Mouse (Mus musculus) liver, embryonic 14.5 days (tissue): ENCODE data around the gene Olfr1511. TPM values are rescaled to one million over a fixed set of nuclear protein-coding genes. Genes with fewer than 3 reads are reported as not detected.

ENCODE experiments used
- ATAC-seq: fragments of 200-750 bp; cut with Nextera tagmentation; 2 replicates; pipeline ENCODE4 v1.8.0; 2017; ENCODE audit warnings: moderate number of reproducible peaks, mild to moderate bottlenecking, moderate library complexity; ENCODE audit not compliant: insufficient read depth
- DNase-seq, 3 experiments: peaks; one replicate each; pipeline ENCODE4 v3.0.0-alpha.2; 2012 to 2013; ENCODE audit warnings: low read depth in 3 of 3, low spot score in 3 of 3
- H3K27ac ChIP-seq: fragments of 300-500 bp; sonication (generic); 2 replicates; pipeline ENCODE4 v1.5.1; 2014; ENCODE audit warnings: moderate library complexity, mild to moderate bottlenecking, control low read depth, inconsistent platforms
- H3K27me3 ChIP-seq: fragments of 300-500 bp; sonication (generic); 2 replicates; pipeline ENCODE4 v1.6.1; 2014; ENCODE audit warnings: mild to moderate bottlenecking, low read length, moderate library complexity; ENCODE audit not compliant: control insufficient read depth, insufficient read depth
- H3K36me3 ChIP-seq: fragments of 300-500 bp; sonication (generic); replicated peaks from 2 replicates; pipeline ENCODE4 v1.6.1; 2014; ENCODE audit warnings: low read depth; ENCODE audit not compliant: control insufficient read depth, insufficient read depth
- H3K4me1 ChIP-seq, 2 experiments: fragments of 200-500 bp in 1 of 2; fragments of 300-500 bp in 1 of 2; sonication (generic) in 1 of 2; replicated peaks; 2 replicates each; pipeline ENCODE4 v1.6.1; 2012 to 2014; ENCODE audit warnings: antibody characterized with exemption in 1 of 2, inconsistent platforms in 1 of 2, low read length in 1 of 2; ENCODE audit not compliant: control insufficient read depth in 2 of 2, insufficient read depth in 2 of 2
- H3K4me2 ChIP-seq: fragments of 300-500 bp; sonication (generic); 2 replicates; pipeline ENCODE4 v1.6.1; 2014; ENCODE audit warnings: low read depth, mild to moderate bottlenecking, control low read depth, moderate library complexity
- H3K4me3 ChIP-seq, 2 experiments: fragments of 200-500 bp in 1 of 2; fragments of 300-500 bp in 1 of 2; sonication (generic) in 1 of 2; 2 replicates each; pipeline ENCODE4 v1.5.1; 2012 to 2014; ENCODE audit warnings: low read depth in 2 of 2, low read length in 2 of 2, mild to moderate bottlenecking in 2 of 2, control low read depth in 1 of 2, inconsistent platforms in 1 of 2, moderate library complexity in 1 of 2; ENCODE audit not compliant: insufficient read depth in 1 of 2
- H3K9ac ChIP-seq: fragments of 300-500 bp; sonication (generic); replicated peaks from 2 replicates; pipeline ENCODE4 v1.6.1; 2014; ENCODE audit warnings: mild to moderate bottlenecking, control low read depth, moderate library complexity
- H3K9me3 ChIP-seq: fragments of 300-500 bp; sonication (generic); 2 replicates; pipeline ENCODE4 v1.6.1; 2016; ENCODE audit warnings: low read length, mixed read lengths; ENCODE audit not compliant: control insufficient read depth
- CTCF ChIP-seq: IDR thresholded peaks from 2 replicates; pipeline ENCODE4 v1.5.1; 2016; ENCODE audit warnings: antibody characterized with exemption, low read depth, control low read depth
- EP300 ChIP-seq: IDR thresholded peaks from 2 replicates; pipeline ENCODE4 v1.6.1; 2016; ENCODE audit warnings: antibody characterized with exemption, low read depth
- WGBS: fragments of 180-500 bp; shearing (Covaris S2); extraction: QIAGEN DNeasy Blood & Tissue Kit; methylation state at CpG from one replicate; pipeline ENCODE4 v1.1.7; 2014; ENCODE audit not compliant: insufficient replicate concordance; 5-methylcytosine and 5-hydroxymethylcytosine counted together
- polyA plus RNA-seq, 2 experiments: library from polyadenylated mRNA; depleted of rRNA in 1 of 2; stranded (reverse) in 1 of 2; unstranded in 1 of 2; fragments of >200 nt; fragmentation: Nextera tagmentation in 1 of 2; extraction: Ambion mirVana in 1 of 2; gene quantifications; 2 replicates each; pipeline versions ENCODE4 v1.2.1 to v1.2.3; 2012 to 2014

The Olfr1511 gene
- polyA plus RNA-seq, 2 experiments = not detected

- Histone ChIP-seq H3K4me3 (no peak within 1 kb of the TSS), H3K9me3 (no peaks in the 10 kb centered on the region), H3K27me3 (no peaks in the 10 kb centered on the region), H3K36me3 (no peaks in the 10 kb centered on the region), H3K27ac (no peak within 1 kb of the TSS), H3K4me1 (no peaks in the 10 kb centered on the region), H3K4me2 (no peak within 1 kb of the TSS), H3K9ac (no peak within 1 kb of the TSS)
- DNase-seq = no peak
- TF ChIP-seq CTCF = no peak
- no peak for TF ChIP-seq EP300
- ATAC-seq = no peak
- 61% methylated on average over 2 of the region's 2 CpGs for WGBS
Observed at GRCm38 (mm10) chr14:52379068-52379467, 18.1 kb downstream of the Olfr1511 start, which contains the start of gene Olfr1512. TSS of gene Olfr1512 (minus strand) at chr14:52379168.

- ATAC-seq = no peak
Observed at GRCm38 (mm10) chr14:52368741-52369140, 28.4 kb downstream of the Olfr1511 start.

GRCm38 (mm10) chr14:52356308-52356707, 40.9 kb downstream of the Olfr1511 start, which contains the start of gene Olfr1513:
TSS of gene Olfr1513 (minus strand) at chr14:52356408.
- H3K4me3 ChIP-seq = no peak within 1 kb of the TSS
- no peaks in the 10 kb centered on the region for H3K36me3 ChIP-seq
- H3K9me3 ChIP-seq = no peaks in the 10 kb centered on the region
- no peak within 1 kb of the TSS for H3K9ac ChIP-seq
- TF ChIP-seq EP300 (no peak), CTCF (no peak)
- H3K27ac ChIP-seq = no peak within 1 kb of the TSS
- ATAC-seq (no peak), DNase-seq (no peak)
- no peaks in the 10 kb centered on the region for H3K4me1 ChIP-seq
- WGBS = 48% methylated on average over 4 of the region's 4 CpGs
- no peak within 1 kb of the TSS for H3K4me2 ChIP-seq
- no peaks in the 10 kb centered on the region for H3K27me3 ChIP-seq

More at GRCm38 (mm10) chr14:52368741-52369140, 28.4 kb downstream of the Olfr1511 start:
- no peak overlapping the region for H3K4me2 ChIP-seq
- no peak for TF ChIP-seq EP300
- no peak for TF ChIP-seq CTCF
- H3K9me3 ChIP-seq = no peaks in the 10 kb centered on the region
- no peak overlapping the region for H3K9ac ChIP-seq
- DNase-seq = no peak
- H3K4me3 ChIP-seq = no peak overlapping the region
- H3K27me3 ChIP-seq = no peaks in the 10 kb centered on the region
- H3K36me3 ChIP-seq = no peaks in the 10 kb centered on the region
- no peak overlapping the region for H3K27ac ChIP-seq
- 68% methylated on average over 3 of the region's 3 CpGs for WGBS
- H3K4me1 ChIP-seq = no peaks in the 10 kb centered on the region

Other genes starting within 250 kb of the Olfr1511 start
- 15.4 and 25.2 TPM in 2 replicates for gene Supt16, start 200.0 kb downstream of the Olfr1511 start, polyA plus RNA-seq (2012; rRNA removed)
- gene Supt16, start 200.0 kb downstream of the Olfr1511 start, polyA plus RNA-seq (2014; fragmentation: Nextera tagmentation; extraction: Ambion mirVana) = 35.6 and 39.9 TPM in 2 replicates
- gene Chd8, start 139.6 kb downstream of the Olfr1511 start, polyA plus RNA-seq (2012; rRNA removed) = 9.7 and 13.1 TPM in 2 replicates
- 13.9 and 14.0 TPM in 2 replicates for gene Chd8, start 139.6 kb downstream of the Olfr1511 start, polyA plus RNA-seq (2014; fragmentation: Nextera tagmentation; extraction: Ambion mirVana)
- gene Tox4, start 118.2 kb downstream of the Olfr1511 start, polyA plus RNA-seq (2012; rRNA removed) = 8.5 and 10.1 TPM in 2 replicates
- gene Tox4, start 118.2 kb downstream of the Olfr1511 start, polyA plus RNA-seq (2014; fragmentation: Nextera tagmentation; extraction: Ambion mirVana) = 16.6 and 17.2 TPM in 2 replicates
- gene Rab2b, start 117.8 kb downstream of the Olfr1511 start, polyA plus RNA-seq (2012; rRNA removed) = 2.9 and 3.1 TPM in 2 replicates
- gene Rab2b, start 117.8 kb downstream of the Olfr1511 start, polyA plus RNA-seq (2014; fragmentation: Nextera tagmentation; extraction: Ambion mirVana) = 1.9 and 2.6 TPM in 2 replicates
- 14.5 and 15.3 TPM in 2 replicates for gene Mettl3, start 92.3 kb downstream of the Olfr1511 start, polyA plus RNA-seq (2012; rRNA removed)
- gene Mettl3, start 92.3 kb downstream of the Olfr1511 start, polyA plus RNA-seq (2014; fragmentation: Nextera tagmentation; extraction: Ambion mirVana) = 18.1 and 18.2 TPM in 2 replicates
- gene Sall2, start 68.6 kb downstream of the Olfr1511 start, polyA plus RNA-seq (2012; rRNA removed) = 0.76 and 0.84 TPM in 2 replicates
- 0.54 and 0.66 TPM in 2 replicates for gene Sall2, start 68.6 kb downstream of the Olfr1511 start, polyA plus RNA-seq (2014; fragmentation: Nextera tagmentation; extraction: Ambion mirVana)
- gene Olfr1513, start 41.0 kb downstream of the Olfr1511 start, polyA plus RNA-seq (2012; rRNA removed) = not detected in 2 replicates
- gene Olfr1513, start 41.0 kb downstream of the Olfr1511 start, polyA plus RNA-seq (2014; fragmentation: Nextera tagmentation; extraction: Ambion mirVana) = not detected in 2 replicates
- gene Olfr1512, start 18.2 kb downstream of the Olfr1511 start, polyA plus RNA-seq (2012; rRNA removed) = not detected in 2 replicates
- not detected in 2 replicates for gene Olfr1512, start 18.2 kb downstream of the Olfr1511 start, polyA plus RNA-seq (2014; fragmentation: Nextera tagmentation; extraction: Ambion mirVana)
- gene Olfr1510, start 17.0 kb upstream of the Olfr1511 start, polyA plus RNA-seq (2012; rRNA removed) = not detected in 2 replicates
- gene Olfr1510, start 17.0 kb upstream of the Olfr1511 start, polyA plus RNA-seq (2014; fragmentation: Nextera tagmentation; extraction: Ambion mirVana) = not detected in 2 replicates
- not detected in 2 replicates for gene Olfr1509, start 45.6 kb upstream of the Olfr1511 start, polyA plus RNA-seq (2012; rRNA removed)
- not detected in 2 replicates for gene Olfr1509, start 45.6 kb upstream of the Olfr1511 start, polyA plus RNA-seq (2014; fragmentation: Nextera tagmentation; extraction: Ambion mirVana)
- gene Olfr1508, start 70.1 kb upstream of the Olfr1511 start, polyA plus RNA-seq (2012; rRNA removed) = not detected in 2 replicates
- gene Olfr1508, start 70.1 kb upstream of the Olfr1511 start, polyA plus RNA-seq (2014; fragmentation: Nextera tagmentation; extraction: Ambion mirVana) = not detected in 2 replicates
- not detected in 2 replicates for gene Olfr1507, start 98.4 kb upstream of the Olfr1511 start, polyA plus RNA-seq (2012; rRNA removed)
- not detected in 2 replicates for gene Olfr1507, start 98.4 kb upstream of the Olfr1511 start, polyA plus RNA-seq (2014; fragmentation: Nextera tagmentation; extraction: Ambion mirVana)